Mouse (Mus musculus): ENCODE results near the gene Nutf2-ps1. TPM values are rescaled to one million over a fixed set of nuclear protein-coding genes. Genes with fewer than 3 reads are reported as not detected.

Nutf2-ps1 gene
- polyA plus RNA-seq, 1 experiment from 2014 or later = 459 TPM

DNA sequence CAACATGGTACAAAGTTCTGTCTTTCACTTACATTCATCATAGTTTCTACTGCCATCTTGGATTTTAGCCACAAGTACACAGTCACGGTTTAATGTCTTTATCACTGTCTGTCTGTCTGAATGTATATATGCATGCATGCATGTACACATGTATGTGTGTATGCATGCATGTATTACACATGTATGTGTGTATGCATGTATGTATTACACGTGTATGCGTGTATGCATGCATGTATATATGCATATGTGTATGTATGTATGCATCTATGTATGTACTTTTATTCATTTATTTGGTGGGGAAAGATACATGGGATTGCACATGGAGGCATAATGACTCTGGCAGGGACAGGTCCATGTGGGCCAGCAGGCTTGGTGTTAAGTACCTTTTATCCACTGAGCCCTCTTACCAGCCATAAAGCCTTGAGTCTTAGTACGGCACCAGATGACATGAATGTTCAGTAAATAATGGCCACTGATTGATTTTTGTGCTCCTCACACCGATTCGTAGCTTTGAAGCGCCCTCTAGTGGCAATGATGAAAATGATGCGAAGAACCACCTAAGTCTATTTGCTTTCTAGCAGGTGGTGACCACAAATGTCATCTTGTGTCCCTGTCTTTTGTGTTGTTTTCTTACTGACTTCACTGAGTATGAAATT is 10.1 kb downstream of the Nutf2-ps1 start:
- Histone ChIP-seq H3K4me3 (replicated peaks) (no peak overlapping the region), H3K4me1 (replicated peaks) (no peaks in the 10 kb centered on the region), H3K4me2 (no peak overlapping the region), H3K27me3 (no peaks in the 10 kb centered on the region), H3K27ac (no peak overlapping the region), H3K9me3 (peaks cover 2% of the 10 kb centered on the region; the same call in 1 of the 2 replicates), H3K9ac (replicated peaks) (no peak overlapping the region), H3K36me3 (no peaks in the 10 kb centered on the region)
- WGBS = 14% methylated on average over 8 of the region's 8 CpGs
- no peak for ATAC-seq (ENCODE audit: insufficient number of reproducible peaks, insufficient read depth, low FRiP score, low TSS enrichment, low read depth)

- H3K9ac ChIP-seq (replicated peaks) = no peak overlapping the region
- ATAC-seq (ENCODE audit: insufficient number of reproducible peaks, insufficient read depth, low FRiP score, low TSS enrichment, low read depth) = no peak
- H3K27ac ChIP-seq = no peak overlapping the region
- no peaks in the 10 kb centered on the region for H3K36me3 ChIP-seq
- H3K4me3 ChIP-seq (replicated peaks) = no peak overlapping the region
- WGBS = 58% methylated on average over 11 of the region's 11 CpGs
- H3K4me2 ChIP-seq = no peak overlapping the region
- no peaks in the 10 kb centered on the region for H3K9me3 ChIP-seq
- no peaks in the 10 kb centered on the region for H3K27me3 ChIP-seq
- H3K4me1 ChIP-seq (replicated peaks) = no peaks in the 10 kb centered on the region
These were observed 11.7 kb downstream of the Nutf2-ps1 start for GRCm38 (mm10) chr19:53577025-53577800.

DNA sequence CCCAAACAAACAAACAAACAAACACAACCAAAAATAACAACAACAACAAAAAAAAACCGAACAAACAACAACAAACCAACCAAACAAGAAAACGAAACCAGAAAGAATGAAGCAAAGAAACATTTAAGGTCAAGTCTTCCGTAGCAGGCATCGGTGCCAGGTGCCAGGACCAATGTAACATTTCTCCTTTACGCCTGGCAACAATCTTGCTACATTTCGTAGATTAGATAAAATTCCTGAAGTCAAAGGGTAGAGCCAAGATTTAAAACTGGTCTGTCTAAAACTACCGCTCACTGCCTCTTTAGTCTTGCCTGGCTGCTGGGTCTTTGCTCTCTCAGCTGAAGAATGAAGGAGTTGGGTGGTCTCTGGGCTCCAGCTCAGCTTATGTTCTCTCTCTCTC is 12.8 kb downstream of the Nutf2-ps1 start:
- H3K4me1 ChIP-seq (replicated peaks) = no peaks in the 10 kb centered on the region
- H3K27ac ChIP-seq = no peak overlapping the region
- H3K27me3 ChIP-seq = no peaks in the 10 kb centered on the region
- no peak overlapping the region for H3K9ac ChIP-seq (replicated peaks)
- no peak overlapping the region for H3K4me2 ChIP-seq
- H3K9me3 ChIP-seq = no peaks in the 10 kb centered on the region
- ATAC-seq (ENCODE audit: insufficient number of reproducible peaks, insufficient read depth, low FRiP score, low TSS enrichment, low read depth) = no peak
- H3K36me3 ChIP-seq = no peaks in the 10 kb centered on the region
- no peak overlapping the region for H3K4me3 ChIP-seq (replicated peaks)
- 90% methylated on average over 7 of the region's 7 CpGs for WGBS

DNA sequence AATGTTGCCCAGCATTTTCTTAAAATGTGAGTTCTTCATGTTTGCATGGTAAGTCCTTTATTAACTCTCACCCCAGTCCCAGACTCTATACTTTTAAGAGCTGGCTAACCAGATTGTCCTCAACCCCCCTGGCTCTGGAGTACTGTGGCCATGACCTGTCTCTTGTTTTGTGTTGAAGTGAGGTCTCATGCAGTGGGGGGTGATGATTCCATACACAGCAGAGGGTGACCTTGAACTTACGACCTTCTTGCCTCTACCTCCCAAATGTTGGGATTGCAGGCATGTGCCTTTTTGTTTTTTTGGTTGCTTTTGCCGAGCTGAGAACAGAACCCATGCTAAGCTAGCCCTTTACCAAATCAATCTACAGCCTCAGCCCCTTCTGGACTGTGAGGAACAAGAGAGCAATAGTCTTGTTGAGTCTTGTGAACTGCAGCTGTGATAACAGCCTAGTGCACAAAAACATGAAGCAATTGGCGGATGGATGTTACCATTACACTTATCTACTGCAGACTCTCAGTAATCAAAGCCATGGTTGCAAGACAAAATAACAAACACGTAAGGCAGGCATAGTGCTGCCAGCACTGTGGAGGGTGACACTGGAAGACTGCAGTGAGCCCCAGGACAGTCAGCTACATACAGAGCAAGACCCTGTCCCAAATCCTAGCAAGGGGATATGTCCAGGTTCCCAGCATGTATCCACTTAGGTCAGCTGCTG is 13.4 kb downstream of the Nutf2-ps1 start:
- Histone ChIP-seq H3K27ac (no peak overlapping the region), H3K27me3 (no peaks in the 10 kb centered on the region), H3K9ac (replicated peaks) (no peak overlapping the region), H3K36me3 (no peaks in the 10 kb centered on the region), H3K9me3 (no peaks in the 10 kb centered on the region), H3K4me2 (no peak overlapping the region), H3K4me3 (replicated peaks) (no peak overlapping the region), H3K4me1 (replicated peaks) (no peaks in the 10 kb centered on the region)
- WGBS = 83% methylated on average over 4 of the region's 4 CpGs
- no peak for ATAC-seq (ENCODE audit: insufficient number of reproducible peaks, insufficient read depth, low FRiP score, low TSS enrichment, low read depth)

GRCm38 (mm10) chr19:53574546-53574945 is 14.3 kb downstream of the Nutf2-ps1 start:
- no peaks in the 10 kb centered on the region for H3K4me1 ChIP-seq (replicated peaks)
- WGBS = 86% methylated on average over 7 of the region's 7 CpGs
- H3K36me3 ChIP-seq = no peaks in the 10 kb centered on the region
- H3K4me2 ChIP-seq = no peak overlapping the region
- no peak overlapping the region for H3K9ac ChIP-seq (replicated peaks)
- H3K27me3 ChIP-seq = no peaks in the 10 kb centered on the region
- ATAC-seq (ENCODE audit: insufficient number of reproducible peaks, insufficient read depth, low FRiP score, low TSS enrichment, low read depth) = no peak
- no peak overlapping the region for H3K27ac ChIP-seq
- H3K9me3 ChIP-seq = no peaks in the 10 kb centered on the region
- no peak overlapping the region for H3K4me3 ChIP-seq (replicated peaks)

DNA sequence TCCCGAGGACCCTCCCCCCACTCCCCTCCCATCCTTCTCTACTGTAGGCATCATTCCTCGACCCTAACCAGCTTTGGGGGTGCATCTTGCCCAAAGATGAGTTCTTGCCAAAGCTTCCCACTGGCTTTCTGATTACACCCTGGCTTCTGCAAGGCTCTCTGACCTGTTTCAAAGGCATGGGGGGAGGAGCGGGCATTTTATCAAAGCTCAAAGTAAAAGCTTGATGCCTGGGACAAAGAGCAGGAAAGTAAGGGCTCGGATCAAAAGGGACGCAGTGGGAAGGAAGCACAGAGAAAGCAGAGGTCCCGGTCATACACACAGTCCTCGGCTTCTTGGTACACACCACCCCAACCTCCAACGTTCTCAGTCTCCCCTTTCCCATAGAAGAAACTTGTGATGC is 14.7 kb downstream of the Nutf2-ps1 start:
- 60% methylated on average over 8 of the region's 8 CpGs for WGBS
- H3K27me3 ChIP-seq = no peaks in the 10 kb centered on the region
- no peak overlapping the region for H3K4me2 ChIP-seq
- no peak overlapping the region for H3K4me3 ChIP-seq (replicated peaks)
- no peaks in the 10 kb centered on the region for H3K36me3 ChIP-seq
- H3K4me1 ChIP-seq (replicated peaks) = no peaks in the 10 kb centered on the region
- ATAC-seq (ENCODE audit: insufficient number of reproducible peaks, insufficient read depth, low FRiP score, low TSS enrichment, low read depth) = no peak
- H3K27ac ChIP-seq = no peak overlapping the region
- no peaks in the 10 kb centered on the region for H3K9me3 ChIP-seq
- no peak overlapping the region for H3K9ac ChIP-seq (replicated peaks)

DNA sequence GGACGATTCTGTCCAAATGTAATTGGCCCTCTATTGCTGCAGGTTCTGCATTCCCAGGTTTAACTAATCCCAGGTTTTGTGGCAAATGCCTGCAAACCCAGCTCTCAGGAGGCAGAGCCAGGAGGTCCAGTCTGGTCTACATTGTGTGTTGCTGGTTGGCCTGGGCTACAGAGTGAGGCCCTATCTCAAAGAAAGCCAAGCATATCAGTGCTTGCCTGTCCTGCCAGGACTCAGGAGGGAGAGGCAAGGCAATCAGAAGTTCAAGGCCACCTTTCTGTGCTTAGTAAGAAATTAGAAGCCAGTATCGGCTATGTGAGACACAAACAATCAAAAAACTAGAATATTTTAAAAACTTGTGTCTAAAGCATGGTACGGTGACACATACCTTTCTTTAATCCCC is 15.7 kb downstream of the Nutf2-ps1 start:
- H3K4me1 ChIP-seq (replicated peaks) = no peaks in the 10 kb centered on the region
- no peak for ATAC-seq (ENCODE audit: insufficient number of reproducible peaks, insufficient read depth, low FRiP score, low TSS enrichment, low read depth)
- WGBS = 85% methylated on average over 3 of the region's 3 CpGs
- no peak overlapping the region for H3K9ac ChIP-seq (replicated peaks)
- H3K4me2 ChIP-seq = no peak overlapping the region
- no peaks in the 10 kb centered on the region for H3K27me3 ChIP-seq
- no peaks in the 10 kb centered on the region for H3K36me3 ChIP-seq
- H3K9me3 ChIP-seq = no peaks in the 10 kb centered on the region
- H3K27ac ChIP-seq = no peak overlapping the region
- no peak overlapping the region for H3K4me3 ChIP-seq (replicated peaks)

GRCm38 (mm10) chr19:53572607-53573006 is 16.3 kb downstream of the Nutf2-ps1 start:
- Histone ChIP-seq H3K9me3 (no peaks in the 10 kb centered on the region), H3K9ac (replicated peaks) (no peak overlapping the region), H3K4me1 (replicated peaks) (no peaks in the 10 kb centered on the region), H3K27ac (no peak overlapping the region), H3K4me3 (replicated peaks) (no peak overlapping the region), H3K27me3 (no peaks in the 10 kb centered on the region), H3K4me2 (no peak overlapping the region), H3K36me3 (no peaks in the 10 kb centered on the region)
- WGBS = 87% methylated on average over 12 of the region's 12 CpGs
- ATAC-seq (ENCODE audit: insufficient number of reproducible peaks, insufficient read depth, low FRiP score, low TSS enrichment, low read depth) = no peak

GRCm38 (mm10) chr19:53571501-53572428 is 17.1 kb downstream of the Nutf2-ps1 start:
- Histone ChIP-seq H3K36me3 (no peaks in the 10 kb centered on the region), H3K4me1 (replicated peaks) (no peaks in the 10 kb centered on the region), H3K27me3 (no peaks in the 10 kb centered on the region), H3K9me3 (no peaks in the 10 kb centered on the region), H3K9ac (replicated peaks) (no peak overlapping the region), H3K4me2 (no peak overlapping the region), H3K4me3 (replicated peaks) (no peak overlapping the region), H3K27ac (no peak overlapping the region)
- ATAC-seq (ENCODE audit: insufficient number of reproducible peaks, insufficient read depth, low FRiP score, low TSS enrichment, low read depth) = no peak
- WGBS = 76% methylated on average over 18 of the region's 18 CpGs

DNA sequence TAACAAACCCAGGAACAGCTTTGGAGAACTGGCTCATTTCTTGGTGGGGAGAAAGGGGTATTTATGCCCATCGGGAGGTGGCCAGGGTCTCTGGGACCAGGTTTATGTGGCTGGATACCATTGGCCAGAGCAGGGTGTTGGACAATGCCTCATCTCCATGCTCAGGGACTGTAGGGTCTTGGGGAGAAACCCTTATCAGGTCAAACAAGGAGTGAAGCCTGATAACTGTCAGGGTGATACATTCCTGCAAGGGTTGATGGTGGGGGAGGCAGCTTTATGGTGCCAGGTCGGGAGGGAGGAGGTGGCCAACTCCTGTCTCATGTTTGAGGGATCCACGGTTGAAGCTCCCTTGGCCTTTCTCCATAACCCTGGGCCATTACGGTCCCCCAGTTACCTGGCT is 17.8 kb downstream of the Nutf2-ps1 start:
- Histone ChIP-seq H3K27ac (no peak overlapping the region), H3K4me3 (replicated peaks) (no peak overlapping the region), H3K4me1 (replicated peaks) (no peaks in the 10 kb centered on the region), H3K36me3 (no peaks in the 10 kb centered on the region), H3K27me3 (no peaks in the 10 kb centered on the region), H3K9me3 (no peaks in the 10 kb centered on the region), H3K9ac (replicated peaks) (no peak overlapping the region), H3K4me2 (no peak overlapping the region)
- no peak for ATAC-seq (ENCODE audit: insufficient number of reproducible peaks, insufficient read depth, low FRiP score, low TSS enrichment, low read depth)
- WGBS = 68% methylated on average over 4 of the region's 4 CpGs

DNA sequence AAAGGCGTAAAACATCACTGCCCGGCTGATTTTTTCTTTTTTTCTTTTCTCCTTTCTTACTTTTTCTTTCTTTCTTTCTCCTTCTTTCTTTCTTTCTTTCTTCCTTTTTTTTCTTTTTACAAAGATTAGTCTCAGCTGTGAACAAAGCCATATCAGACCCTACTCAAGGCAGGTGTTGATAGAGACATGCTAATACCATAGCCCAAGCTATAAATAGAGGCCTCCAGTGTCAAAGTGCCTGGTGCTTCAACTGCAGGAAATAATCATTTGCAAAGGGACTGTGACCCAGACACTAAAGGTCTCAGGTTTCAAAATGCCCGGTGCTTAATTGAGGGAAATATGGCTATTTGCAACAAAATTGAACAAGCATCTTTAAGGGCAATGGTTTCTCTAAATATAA is 20.3 kb downstream of the Nutf2-ps1 start:
- Histone ChIP-seq H3K4me1 (replicated peaks) (no peaks in the 10 kb centered on the region), H3K27me3 (no peaks in the 10 kb centered on the region), H3K27ac (no peak overlapping the region), H3K9ac (replicated peaks) (no peak overlapping the region), H3K36me3 (no peaks in the 10 kb centered on the region), H3K4me3 (replicated peaks) (no peak overlapping the region), H3K9me3 (no peaks in the 10 kb centered on the region), H3K4me2 (no peak overlapping the region)
- WGBS = 62% methylated on average over 3 of the region's 3 CpGs
- no peak for ATAC-seq (ENCODE audit: insufficient number of reproducible peaks, insufficient read depth, low FRiP score, low TSS enrichment, low read depth)
